Mouse (Mus musculus) lung, adult 2 months (tissue): ENCODE data around the gene Nifk. TPM values are rescaled to one million over a fixed set of nuclear protein-coding genes. Genes with fewer than 3 reads are reported as not detected.
A peak's percentile ranks its signal among the peaks of the same experiment; 100 is the strongest.

Experiments used
- DNase-seq: peaks from one replicate; pipeline ENCODE4 v3.0.0; 2022
- H3K4me1 ChIP-seq: fragments of 200-500 bp; 2 replicates; pipeline ENCODE4 v1.6.1; 2011; ENCODE audit warnings: low read length; ENCODE audit not compliant: control insufficient read depth, insufficient read depth
- H3K4me3 ChIP-seq: fragments of 200-500 bp; replicated peaks from 2 replicates; pipeline ENCODE3; 2011; ENCODE audit warnings: low read depth, mild to moderate bottlenecking, control low read depth, low read length; ENCODE audit errors: extremely low read depth
- CTCF ChIP-seq: fragments of 200-500 bp; IDR thresholded peaks from 2 replicates; pipeline ENCODE4 v1.5.1; 2011; ENCODE audit warnings: mild to moderate bottlenecking, low read length, control low read depth; ENCODE audit not compliant: insufficient read depth
- POLR2A ChIP-seq: fragments of 200-500 bp; IDR thresholded peaks from 2 replicates; pipeline ENCODE4 v1.6.1; 2011; ENCODE audit warnings: low read depth, mild to moderate bottlenecking, control low read depth, low read length, borderline replicate concordance; ENCODE audit errors: extremely low read depth
- WGBS: fragments of 180-500 bp; shearing (Covaris S2); methylation state at CpG from one replicate; pipeline ENCODE4 v1.1.7; 2018; 5-methylcytosine and 5-hydroxymethylcytosine counted together
- polyA plus RNA-seq: library from polyadenylated mRNA; depleted of rRNA; stranded (reverse); fragments of >200 nt; gene quantifications from 2 replicates; pipeline ENCODE4 v1.2.3, GENCODE M21; 2012; rRNA removed

The Nifk gene
- 2.7 and 5.9 TPM in 2 replicates for polyA plus RNA-seq

DNA sequence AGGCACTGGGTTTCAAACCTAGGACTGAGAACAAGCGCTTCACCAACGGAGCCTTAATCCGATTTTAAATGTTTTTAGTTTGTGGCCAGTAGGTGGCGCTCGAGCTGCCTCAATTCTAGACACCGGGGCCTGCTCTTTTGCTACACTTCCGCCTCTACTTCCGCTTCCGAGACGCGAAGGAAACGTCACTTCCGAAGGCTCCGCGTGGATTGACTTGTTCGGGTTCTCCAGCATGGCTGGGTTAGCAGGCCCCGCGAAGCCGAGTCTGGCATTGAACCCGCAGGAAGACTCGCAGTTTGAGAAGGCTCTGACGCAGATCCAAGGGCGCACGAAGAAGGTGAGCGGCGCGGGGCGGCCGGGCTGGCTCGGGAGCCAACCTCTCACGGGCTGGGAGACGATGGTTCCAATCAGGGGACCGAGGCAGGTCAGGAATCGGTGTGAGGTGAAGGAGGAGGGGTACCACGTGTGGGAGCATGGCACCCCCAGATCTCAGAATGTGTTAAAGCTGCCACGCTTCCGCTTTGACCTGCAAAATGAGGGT is at the start of gene Nifk:
TSS of gene Nifk (plus strand) at position 179 of the 541 bp plus-strand sequence.
- H3K4me3 ChIP-seq = peak within 1 kb of the TSS; percentile 94
- H3K4me1 ChIP-seq = peaks cover 4% of the 10 kb centered on the region; the same call in 1 of the 2 replicates
- peak; percentile 86 for DNase-seq
- peak; percentile 64 for TF ChIP-seq CTCF
- peak; percentile 54; the same call in 1 of the 2 replicates for TF ChIP-seq POLR2A
- under 1% methylated on average over 37 of the region's 37 CpGs for WGBS

DNA sequence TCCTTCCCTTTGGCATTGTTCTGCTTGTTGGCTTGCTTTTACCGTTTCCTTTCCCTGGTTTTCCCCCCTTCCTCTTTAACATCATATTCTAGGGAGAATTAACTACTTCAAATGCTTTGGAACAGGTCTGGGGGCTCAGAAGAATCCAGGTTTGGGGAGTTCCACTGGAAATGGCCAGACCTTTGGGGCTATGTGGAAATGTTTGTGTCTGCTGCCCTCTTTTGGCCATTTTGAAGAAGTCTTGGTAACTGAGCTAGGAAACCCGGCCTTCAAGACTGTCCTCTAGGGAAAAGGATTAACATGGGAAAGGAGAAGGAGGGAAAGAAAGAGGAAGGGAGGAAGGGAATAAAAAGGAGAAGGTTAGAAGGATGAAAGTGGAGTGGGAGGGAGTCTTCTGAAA is 46.5 kb upstream of the Nifk start:
- TF ChIP-seq CTCF (no peak), POLR2A (no peak)

DNA sequence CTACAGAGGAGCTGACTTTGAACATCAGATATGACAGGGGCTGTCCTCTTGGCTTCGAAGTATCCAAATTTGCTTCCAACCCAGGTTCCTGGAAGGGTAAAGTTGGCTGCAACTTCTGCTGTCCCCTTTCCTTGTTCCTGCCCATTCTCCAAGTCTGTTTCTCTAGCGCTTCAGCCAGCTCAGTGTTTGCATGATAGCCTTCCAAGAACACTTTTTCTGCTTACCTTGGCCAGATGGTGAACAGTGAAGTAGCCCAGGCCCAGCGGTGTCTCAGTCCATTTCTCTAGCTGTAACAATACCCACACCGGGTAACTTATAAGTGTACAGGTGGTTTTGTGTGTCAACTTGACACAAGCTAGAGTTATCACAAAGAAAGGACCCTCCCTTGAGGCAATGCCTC is 29.3 kb upstream of the Nifk start:
- WGBS = 73% methylated on average over 4 of the region's 4 CpGs

More for the DNA sequence above, 46.5 kb upstream of the Nifk start:
- H3K4me1 ChIP-seq = no peaks in the 10 kb centered on the region
- no peak overlapping the region for H3K4me3 ChIP-seq
- no peak for DNase-seq
- WGBS = 5% methylated on average over 2 of the region's 2 CpGs

DNA sequence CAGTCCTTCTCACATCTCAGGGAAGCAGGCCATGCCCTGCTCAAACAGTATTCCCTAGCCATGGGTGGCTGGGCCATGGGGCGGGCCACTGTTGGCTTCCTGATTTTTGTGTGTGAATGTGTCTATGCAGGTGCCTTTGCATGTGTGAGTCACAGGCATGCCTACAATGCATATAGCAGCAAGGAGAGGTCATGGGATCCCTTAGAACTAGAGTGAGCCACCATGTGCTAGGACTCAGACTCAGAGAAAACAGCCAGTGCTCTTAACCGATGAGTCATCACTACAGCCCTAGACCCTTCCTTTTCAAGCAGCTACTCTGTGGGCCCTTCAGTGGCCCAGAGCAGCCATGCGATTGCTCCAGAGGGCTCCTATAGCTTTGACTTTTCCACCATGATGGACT is 27.4 kb upstream of the Nifk start:
- TF ChIP-seq POLR2A (no peak), CTCF (no peak)
- peaks cover 6% of the 10 kb centered on the region for H3K4me1 ChIP-seq
- WGBS = 89% methylated on average over 3 of the region's 3 CpGs

More for the DNA sequence above, 29.3 kb upstream of the Nifk start:
- no peak for TF ChIP-seq CTCF
- no peak for TF ChIP-seq POLR2A
- Histone ChIP-seq H3K4me3 (no peak overlapping the region), H3K4me1 (peaks cover 6% of the 10 kb centered on the region)
- peak; percentile 18 for DNase-seq

DNA sequence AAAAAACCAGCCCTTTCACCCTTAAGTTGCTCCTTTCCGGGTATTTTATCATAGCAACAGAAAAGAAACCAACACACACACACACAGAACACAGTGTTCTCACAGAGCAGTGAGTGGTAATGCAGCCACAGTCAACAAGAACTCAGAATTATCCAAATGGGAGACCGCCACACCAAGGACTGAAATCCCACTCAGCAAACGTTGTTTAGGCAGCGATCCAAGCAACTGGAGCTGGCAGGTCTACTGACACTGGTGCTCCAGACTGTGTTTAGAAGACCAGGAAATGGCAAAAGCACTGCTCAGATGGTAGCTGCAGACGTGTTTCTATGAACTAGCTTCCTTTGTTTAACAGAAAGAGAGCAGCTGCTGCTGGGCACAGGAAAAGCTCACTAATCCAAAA is 26.8 kb upstream of the Nifk start:
- TF ChIP-seq POLR2A (no peak), CTCF (no peak)
- WGBS = 26% methylated on average over 5 of the region's 5 CpGs
- peak; percentile 37 for DNase-seq
- peaks cover 6% of the 10 kb centered on the region for H3K4me1 ChIP-seq
- H3K4me3 ChIP-seq = no peak overlapping the region

More for the DNA sequence above, 27.4 kb upstream of the Nifk start:
- H3K4me3 ChIP-seq = no peak overlapping the region
- no peak for DNase-seq

DNA sequence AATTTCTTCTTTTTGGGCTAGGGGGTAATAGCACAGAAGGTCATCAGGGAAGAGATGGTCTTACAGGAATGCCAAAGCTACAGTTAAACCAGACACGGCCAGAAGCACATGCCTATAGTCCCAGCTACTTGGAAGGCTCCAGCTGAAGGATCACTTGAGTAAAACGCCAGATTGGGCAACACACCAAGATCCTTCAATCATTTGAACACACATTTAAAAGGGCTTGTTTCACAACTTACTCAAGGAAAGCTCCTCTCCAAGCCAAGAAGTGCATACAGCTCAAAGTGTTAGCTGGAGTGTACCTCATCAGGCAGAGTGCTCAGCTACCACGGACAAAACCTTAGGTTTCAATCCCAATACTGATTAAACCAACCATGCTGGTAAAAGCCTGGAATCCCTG is 25.0 kb upstream of the Nifk start:
- 52% methylated on average over 3 of the region's 3 CpGs for WGBS
- TF ChIP-seq POLR2A (no peak), CTCF (no peak)
- peaks cover 6% of the 10 kb centered on the region for H3K4me1 ChIP-seq
- peak; percentile 49 for DNase-seq
- H3K4me3 ChIP-seq = no peak overlapping the region

DNA sequence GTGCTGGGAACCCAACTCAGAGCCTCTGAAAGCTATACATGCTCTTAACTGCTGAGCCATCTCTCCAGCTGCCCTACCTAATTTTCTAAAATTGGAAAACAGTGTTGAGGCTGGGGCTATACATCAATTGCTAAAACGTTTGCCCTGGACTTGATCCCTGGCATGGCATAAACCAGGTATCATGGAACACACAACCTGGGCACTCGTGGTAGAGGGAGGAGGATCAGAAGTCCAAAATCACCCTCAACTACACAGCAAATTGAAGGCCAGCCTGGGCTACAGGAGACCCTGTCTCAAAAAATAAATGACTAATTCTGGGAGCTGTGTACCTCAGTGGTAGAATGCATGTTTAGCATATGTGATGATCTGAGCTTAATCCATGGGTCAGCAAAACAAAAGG is 23.9 kb upstream of the Nifk start:
- TF ChIP-seq CTCF (no peak), POLR2A (no peak)
- WGBS = 93% methylated on average over 2 of the region's 2 CpGs
- Histone ChIP-seq H3K4me3 (no peak overlapping the region), H3K4me1 (peaks cover 6% of the 10 kb centered on the region)
- DNase-seq = no peak

DNA sequence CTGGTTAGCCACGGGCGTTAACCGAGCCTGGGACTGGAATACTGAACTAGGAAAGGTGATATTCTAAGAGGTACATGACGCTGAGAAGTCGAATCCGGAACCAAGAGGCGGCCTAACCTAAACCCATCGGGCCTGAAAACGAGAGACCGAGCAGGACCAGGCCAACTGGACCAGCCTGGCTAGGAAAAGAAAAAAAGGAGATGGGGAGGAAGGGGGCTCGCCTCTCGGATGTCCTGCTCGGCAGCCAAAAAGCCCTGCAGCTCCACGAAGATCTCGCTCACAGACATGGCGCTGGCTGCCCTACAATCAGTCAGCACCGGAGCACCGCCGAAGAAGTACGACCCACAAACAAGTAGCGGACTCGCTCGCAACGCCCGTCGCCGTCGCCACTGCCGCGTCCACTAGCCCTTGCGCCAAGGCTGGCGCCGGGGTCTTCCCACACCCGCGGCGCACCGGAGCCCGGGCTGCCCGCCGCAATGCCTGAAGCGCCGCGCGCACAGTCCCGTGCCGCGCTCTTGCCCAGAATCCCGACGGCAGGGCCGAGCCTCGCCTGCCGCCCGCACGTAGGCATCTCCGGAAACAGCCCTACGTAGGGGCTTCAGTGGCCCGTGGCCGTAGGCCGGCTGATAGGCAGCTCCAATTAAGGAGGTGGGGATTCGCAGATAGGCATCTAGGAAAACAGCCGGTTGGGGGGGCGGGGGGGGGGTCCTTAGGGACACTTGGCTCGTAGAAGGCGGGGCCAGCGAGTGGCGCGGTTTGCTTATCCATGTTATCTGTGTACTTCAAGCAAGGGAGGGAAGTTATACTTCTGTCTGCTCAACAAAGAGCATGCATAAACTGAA is 10.6 kb upstream of the Nifk start:
- peak; percentile 91 for DNase-seq
- Histone ChIP-seq H3K4me1 (peaks cover 2% of the 10 kb centered on the region), H3K4me3 (peak overlapping the region; percentile 70)
- WGBS = under 1% methylated on average over 67 of the region's 67 CpGs
- no peak for TF ChIP-seq CTCF
- peak; percentile 75 for TF ChIP-seq POLR2A

DNA sequence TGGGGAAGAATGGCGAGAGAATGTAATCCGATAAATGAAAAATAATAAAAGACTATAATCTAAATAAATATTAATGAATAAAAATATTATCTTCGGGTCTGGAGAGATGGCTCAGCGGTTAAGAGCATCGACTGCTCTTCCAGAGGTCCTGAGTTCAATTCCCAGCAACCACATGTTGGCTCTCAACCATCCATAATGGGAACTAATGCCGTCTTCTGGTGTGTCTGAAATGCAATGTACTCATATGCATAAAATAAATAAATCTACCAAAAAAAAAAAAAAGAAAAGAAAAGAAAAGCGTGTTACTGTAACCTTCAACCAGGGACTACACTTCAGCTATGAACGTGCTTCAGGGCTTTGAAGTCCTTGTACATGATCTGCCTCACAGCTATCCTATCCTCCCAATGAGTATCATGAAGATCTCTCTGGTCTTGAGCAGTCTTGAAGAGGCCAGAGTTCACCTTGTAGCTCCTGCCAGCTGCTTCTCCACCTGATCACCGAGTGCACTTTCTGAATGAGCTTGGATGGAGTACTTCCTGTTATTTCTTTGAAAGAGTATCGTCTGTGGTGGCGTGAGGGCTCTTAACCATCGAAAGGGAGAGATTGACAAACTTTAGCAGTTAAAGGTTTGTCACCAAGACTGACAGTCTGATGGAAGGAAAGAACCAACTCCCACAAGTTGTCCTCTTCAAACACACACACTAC is 9.9 kb upstream of the Nifk start, which contains the start of gene Tsn:
TSS of gene Tsn (minus strand) at position 118 of the 705 bp plus-strand sequence.
- WGBS = 28% methylated on average over 12 of the region's 12 CpGs
- Histone ChIP-seq H3K4me3 (peak within 1 kb of the TSS; percentile 70), H3K4me1 (peaks cover 2% of the 10 kb centered on the region)
- TF ChIP-seq CTCF (no peak), POLR2A (no peak)
- no peak for DNase-seq

DNA sequence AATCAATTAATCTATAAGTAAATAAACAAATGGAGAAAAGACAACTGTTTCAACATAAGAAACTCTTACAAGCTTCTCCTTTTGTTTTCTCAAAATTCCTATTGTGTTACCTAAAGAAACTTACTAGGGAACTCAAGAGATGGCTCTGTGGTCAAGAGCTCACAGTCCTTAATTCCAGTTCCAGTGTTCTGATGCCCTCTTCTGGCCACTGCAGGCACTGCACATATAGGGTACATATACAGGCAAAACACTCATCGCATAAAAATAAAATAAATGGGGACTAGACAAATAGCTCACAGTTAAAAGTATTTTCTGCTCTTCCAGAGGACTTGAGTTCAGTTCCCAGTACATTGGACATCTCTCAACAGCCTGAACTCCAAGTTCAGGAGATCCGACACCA is 943 bp upstream of the Nifk start:
- Histone ChIP-seq H3K4me1 (peaks cover 4% of the 10 kb centered on the region; the same call in 1 of the 2 replicates), H3K4me3 (no peak overlapping the region)
- TF ChIP-seq CTCF (no peak), POLR2A (no peak)
- DNase-seq = no peak
- WGBS = 61% methylated on average over 2 of the region's 2 CpGs
